Mouse (Mus musculus) layer of hippocampus, adult 2 months (tissue): Measurements from ENCODE around the gene Zfp113. TPM values are rescaled to one million over a fixed set of nuclear protein-coding genes. Genes with fewer than 3 reads are reported as not detected.
"Not testable (repeated sequence)": the region's sequence is repeated elsewhere in the genome, so short reads cannot be mapped to it uniquely, and the experiment has no call there.

Source experiments
- DNase-seq, 2 experiments: peaks; one replicate each; pipeline ENCODE4 v3.0.0; 2022; ENCODE audit warnings: low spot score in 2 of 2
- H3K27ac ChIP-seq: fragments of 200-600 bp; 2 replicates; pipeline ENCODE4 v1.8.1; 2022
- H3K4me3 ChIP-seq: fragments of 200-600 bp; 2 replicates; pipeline ENCODE4 v1.8.1; 2022; ENCODE audit warnings: mild to moderate bottlenecking
- CTCF ChIP-seq: fragments of 200-600 bp; conservative IDR thresholded peaks from 2 replicates; pipeline ENCODE4 v1.8.1; 2022; ENCODE audit warnings: antibody characterized with exemption, mild to moderate bottlenecking, moderate library complexity
- microRNA-seq, 2 experiments: library from miRNA; unstranded; fragments of <30 nt; microRNA quantifications; one replicate each; pipeline ENCODE4 v1.2.0; 2021
- total RNA-seq, 2 experiments: library from RNA; stranded (reverse); gene quantifications; 2 replicates each; pipeline ENCODE4 v1.2.3; 2021

Zfp113 gene
- total RNA-seq, 2 experiments from 2014 or later: 13.4 to 14.6 TPM

DNA sequence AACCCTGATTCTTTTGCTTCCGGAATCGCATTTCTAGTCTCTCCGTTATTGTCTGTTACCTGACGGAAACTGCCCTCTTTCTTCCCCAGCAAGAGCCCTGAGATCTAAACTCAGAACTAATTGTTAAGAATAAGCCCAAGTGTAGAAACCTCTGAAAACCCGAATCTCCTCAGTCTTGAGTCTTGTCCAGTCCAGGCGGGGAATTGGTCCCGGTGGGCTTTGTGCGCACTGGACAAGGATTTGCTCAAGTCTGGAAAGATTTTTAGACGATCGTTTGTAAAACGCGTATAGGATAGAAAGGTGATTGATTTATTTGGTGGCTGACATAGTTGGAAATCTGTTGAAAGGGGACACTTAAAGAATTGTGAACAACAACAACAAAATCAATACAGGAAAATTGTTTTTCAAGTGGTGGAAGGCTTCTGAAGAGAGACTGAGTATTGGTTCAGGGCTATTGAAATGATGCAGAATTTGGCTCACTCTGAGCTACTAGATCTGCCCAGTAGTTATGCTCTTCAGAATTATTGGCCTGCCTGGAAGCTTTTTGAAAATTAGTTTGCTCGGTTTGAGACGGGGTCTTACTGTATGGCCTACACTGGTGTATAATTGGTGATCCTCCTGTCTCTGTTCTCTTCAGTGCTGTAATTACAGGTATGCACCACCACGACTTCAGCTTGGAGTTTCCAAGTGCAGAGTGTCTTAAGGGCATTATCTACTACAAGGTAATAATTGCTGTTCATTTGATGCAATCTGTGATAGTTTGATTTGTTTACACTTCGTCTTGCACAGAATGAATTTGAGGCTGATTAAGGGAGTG, 38.1 kb downstream of the Zfp113 start:
- peak overlapping the region; percentile 97 for H3K27ac ChIP-seq
- no peak for TF ChIP-seq CTCF
- peak overlapping the region; percentile 89 for H3K4me3 ChIP-seq
- DNase-seq: no peak

DNA sequence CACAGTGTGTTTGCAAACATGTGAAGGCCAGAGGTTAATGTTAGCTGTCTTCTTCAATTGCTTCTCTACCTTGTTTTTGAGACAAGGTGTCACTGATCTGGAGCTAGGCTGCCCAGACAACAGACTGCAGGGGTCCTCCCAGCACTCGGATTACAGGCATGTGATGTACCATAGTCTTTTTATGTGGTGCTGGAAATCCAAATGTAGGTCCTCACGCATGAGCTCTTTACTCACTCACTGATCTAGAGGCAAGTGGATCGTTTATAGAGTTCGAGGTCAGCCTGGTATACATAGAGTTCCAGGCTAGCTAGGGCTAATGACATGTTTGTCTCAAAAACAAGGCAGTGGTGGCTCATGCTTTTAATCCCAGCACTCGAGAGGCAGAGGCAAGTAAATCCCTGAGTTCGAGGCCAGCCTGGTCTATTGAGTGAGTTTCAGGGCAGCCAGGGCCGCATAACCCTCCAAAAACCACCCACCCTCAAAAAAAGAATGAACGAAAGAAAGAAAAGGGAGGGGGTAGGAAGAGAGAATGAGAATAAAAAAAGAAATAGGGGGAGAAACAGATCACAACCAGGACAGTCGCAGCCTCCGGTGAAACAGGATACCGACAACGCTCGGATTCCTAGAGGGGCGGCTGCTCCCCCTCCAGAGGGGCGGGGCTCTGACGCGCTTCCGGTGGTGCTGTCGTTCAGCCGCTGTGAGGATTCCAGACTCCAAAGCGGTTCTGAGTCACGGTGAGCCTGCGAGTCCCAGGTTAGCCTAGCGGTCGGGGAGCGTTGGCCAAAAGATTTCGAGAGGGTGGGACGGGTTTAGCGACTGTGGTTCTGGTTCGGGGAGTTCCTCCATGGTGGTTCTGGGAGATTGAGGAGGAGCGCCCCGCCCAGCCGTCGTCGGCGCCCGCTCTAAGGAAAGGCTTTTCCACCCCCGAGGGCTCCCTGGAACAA, 39.0 kb downstream of the Zfp113 start, which contains the start of gene Zscan21:
Gene Zscan21 (plus strand): TSS at position 649 of the 944 bp plus-strand sequence.
- peak; percentile 88 to 89 for DNase-seq
- peak within 1 kb of the TSS; percentile 97 for H3K27ac ChIP-seq
- TF ChIP-seq CTCF: peak; percentile 46
- peak within 1 kb of the TSS; percentile 89 for H3K4me3 ChIP-seq

DNA sequence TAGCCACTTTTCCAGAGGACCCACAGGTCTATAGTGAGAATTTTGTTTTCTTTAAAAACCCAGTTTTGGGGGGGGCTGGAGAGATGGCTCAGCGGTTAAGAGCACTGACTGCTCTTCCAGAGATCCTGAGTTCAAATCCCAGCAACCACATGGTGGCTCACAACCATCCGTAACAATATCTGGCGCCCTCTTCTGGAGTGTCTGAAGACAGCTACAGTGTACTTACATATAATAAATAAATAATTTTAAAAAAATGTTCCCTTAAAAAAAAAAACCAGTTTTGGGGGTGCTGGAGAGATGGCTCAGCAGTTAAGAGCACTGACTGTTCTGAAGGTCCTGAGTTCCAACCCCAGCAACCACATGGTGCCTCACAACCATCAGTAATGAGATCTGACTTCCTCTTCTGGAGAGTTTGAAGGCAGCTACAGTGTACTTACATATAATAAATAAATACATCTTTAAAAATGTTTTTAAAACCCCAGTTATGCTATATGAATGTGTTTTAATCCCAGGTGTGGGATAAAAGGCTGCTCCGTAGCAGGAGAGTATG, 45.6 kb downstream of the Zfp113 start:
- DNase-seq, H3K27ac ChIP-seq, H3K4me3 ChIP-seq: not testable (repeated sequence)
- peak; percentile 50 for TF ChIP-seq CTCF

DNA sequence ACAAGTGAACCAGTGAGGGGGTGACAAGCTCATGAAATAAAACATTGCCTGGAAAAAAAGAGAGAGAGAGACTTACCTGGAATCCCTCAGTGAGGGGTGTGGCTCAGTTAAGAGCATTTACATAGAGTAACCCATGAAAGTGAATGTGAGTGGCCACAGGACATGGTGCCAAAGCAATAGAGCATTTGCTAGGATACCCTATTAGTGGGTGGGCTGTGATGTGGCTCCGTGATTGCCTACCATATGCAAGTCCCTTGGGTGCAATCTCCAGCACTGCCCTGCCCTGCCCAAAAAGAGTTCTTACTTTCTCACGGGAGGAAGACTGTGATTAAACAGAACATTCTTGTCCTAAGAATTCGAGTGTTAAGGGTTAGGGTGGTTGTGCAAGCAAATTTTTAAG, 48.4 kb downstream of the Zfp113 start:
- DNase-seq: no peak
- Histone ChIP-seq H3K27ac (no peak overlapping the region), H3K4me3 (no peak overlapping the region)
- no peak for TF ChIP-seq CTCF

DNA sequence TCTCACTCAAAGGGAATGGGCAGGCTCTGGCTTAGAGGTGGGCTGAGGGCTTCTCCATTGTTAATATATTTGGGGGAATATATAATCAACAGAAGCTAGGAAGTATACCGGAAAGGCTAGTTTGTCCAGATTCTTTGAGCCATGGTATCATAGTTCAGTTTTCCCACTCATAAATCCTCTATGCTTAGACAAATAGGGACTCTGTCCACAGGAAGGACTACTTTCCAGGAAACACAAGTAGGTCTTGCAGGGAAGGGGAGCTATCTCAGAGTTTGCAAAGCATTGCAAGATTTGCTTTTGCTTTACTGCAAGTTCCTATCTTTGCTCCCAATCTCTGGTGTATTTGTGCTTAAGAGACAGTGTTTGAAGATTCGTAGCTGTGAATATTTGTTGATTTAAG, 50.6 kb downstream of the Zfp113 start:
- Histone ChIP-seq H3K4me3 (no peak overlapping the region), H3K27ac (no peak overlapping the region)
- DNase-seq: no peak
- TF ChIP-seq CTCF: no peak

DNA sequence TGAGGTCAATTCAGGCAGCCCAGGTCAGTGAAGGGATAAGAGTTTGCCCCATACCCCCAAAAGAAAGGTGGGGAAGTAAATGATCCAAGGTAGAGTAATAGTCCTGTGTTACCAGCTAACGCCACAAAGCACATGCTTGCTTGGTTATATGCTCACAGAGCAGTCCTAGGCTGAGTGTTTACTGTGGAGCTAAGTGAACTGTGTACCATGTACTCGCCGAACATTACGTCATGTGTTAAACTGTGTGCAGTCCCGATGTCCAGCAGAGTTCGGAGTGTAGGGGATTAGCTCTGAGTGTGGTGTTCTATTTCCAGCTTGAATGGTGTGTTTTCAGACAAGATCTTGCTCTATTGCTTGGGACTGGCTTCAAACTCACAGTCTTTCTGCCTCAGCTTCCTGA, 61.1 kb downstream of the Zfp113 start:
- DNase-seq: no peak
- no peak for TF ChIP-seq CTCF
- Histone ChIP-seq H3K4me3 (no peak overlapping the region), H3K27ac (no peak overlapping the region)

DNA sequence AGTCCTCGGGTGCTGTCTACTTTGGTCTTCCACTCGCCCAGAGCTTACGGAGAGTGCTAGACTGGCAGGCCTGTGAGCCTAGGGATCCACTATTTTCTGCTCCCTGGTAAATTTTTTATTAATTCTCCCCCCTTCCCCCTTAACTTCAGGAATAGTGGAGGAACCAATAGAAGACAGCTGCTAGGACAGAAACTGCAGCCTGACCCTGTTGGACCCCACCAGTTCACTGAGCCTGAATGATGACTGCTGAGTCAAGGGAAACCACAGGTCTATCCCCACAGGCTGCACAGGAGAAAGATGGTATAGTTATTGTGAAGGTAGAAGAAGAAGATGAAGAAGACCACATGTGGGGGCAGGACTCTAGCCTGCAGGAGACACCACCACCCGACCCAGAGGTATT, 62.8 kb downstream of the Zfp113 start:
- no peak for DNase-seq
- Histone ChIP-seq H3K27ac (no peak overlapping the region), H3K4me3 (no peak overlapping the region)
- TF ChIP-seq CTCF: no peak

DNA sequence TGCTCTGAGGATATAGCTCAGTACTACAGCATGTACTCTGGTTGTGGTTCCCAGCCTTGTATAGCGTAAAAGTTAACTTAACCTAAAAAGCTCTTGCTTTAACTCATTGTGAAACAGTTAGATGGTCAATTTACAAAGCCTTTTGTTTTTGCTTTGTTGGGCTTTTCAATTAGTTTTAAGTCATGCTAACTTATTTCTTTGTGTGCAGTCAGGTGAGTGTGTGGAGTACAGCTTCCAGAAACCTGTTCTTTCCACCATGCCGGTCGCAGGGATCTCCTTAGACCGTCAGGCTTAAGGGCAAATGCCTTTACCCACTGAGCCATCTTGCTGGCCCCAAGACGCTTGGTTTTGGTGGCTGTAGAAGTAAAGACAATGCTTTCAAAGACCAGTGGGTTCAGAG, 64.8 kb downstream of the Zfp113 start:
- no peak for TF ChIP-seq CTCF

DNA sequence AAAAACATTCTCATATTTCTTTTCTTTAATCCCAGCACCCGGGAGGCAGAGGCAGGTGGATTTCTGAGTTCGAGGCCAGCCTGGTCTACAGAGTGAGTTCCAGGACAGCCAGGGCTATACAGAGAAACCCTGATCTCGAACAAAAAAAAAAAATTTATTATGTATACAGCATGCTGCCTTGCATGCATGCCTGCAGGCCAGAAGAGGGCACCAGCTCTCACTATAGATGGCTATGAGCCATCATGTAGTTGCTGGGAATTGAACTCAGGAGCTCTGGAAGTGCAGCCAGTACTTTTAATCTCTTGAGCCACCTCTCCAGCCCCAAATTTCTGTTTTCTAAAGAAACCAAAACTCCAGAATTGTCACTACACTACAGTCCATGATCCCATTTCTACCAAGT, 65.3 kb downstream of the Zfp113 start:
- TF ChIP-seq CTCF: peak; percentile 70
- DNase-seq: no peak
- Histone ChIP-seq H3K27ac (no peak overlapping the region), H3K4me3 (no peak overlapping the region)

More for the DNA sequence above, 64.8 kb downstream of the Zfp113 start:
- H3K27ac ChIP-seq: no peak overlapping the region
- DNase-seq: no peak
- H3K4me3 ChIP-seq: no peak overlapping the region

Small RNA genes lying within 50 kb of the gene (microRNA-seq; reads per million reads assigned to microRNA genes)
- gene Mir106b: 463 to 542 reads per million in 2 experiments
- 59.8 to 60.4 reads per million in 2 experiments for gene Mir25
- 1,438 to 1,475 reads per million in 2 experiments for gene Mir93

Other genes starting within 250 kb of the Zfp113 start
- under 1 TPM; 0.22 to 0.23 TPM for gene Cyp3a13, start 234.1 kb downstream of the Zfp113 start, total RNA-seq
- 10 to 100 TPM; 23.1 to 24.3 TPM for gene Gjc3, start 192.6 kb downstream of the Zfp113 start, total RNA-seq
- not detected for gene Azgp1, start 174.2 kb downstream of the Zfp113 start, total RNA-seq
- gene Smok3a, start 134.5 kb downstream of the Zfp113 start, total RNA-seq: not detected
- not detected for gene Smok3b, start 134.3 kb downstream of the Zfp113 start, total RNA-seq
- gene Smok3c, start 102.5 kb downstream of the Zfp113 start, total RNA-seq: not detected
- 10 to 100 TPM; 39.7 to 42.3 TPM for gene Zkscan1, start 70.7 kb downstream of the Zfp113 start, total RNA-seq
- gene Zscan21, start 38.8 kb downstream of the Zfp113 start, total RNA-seq: 10 to 100 TPM; 13.7 to 16.2 TPM
- 100 to 1,000 TPM; 141 to 145 TPM for gene Cops6, start 5.3 kb upstream of the Zfp113 start, total RNA-seq
- 10 to 100 TPM; 25.6 to 26.2 TPM for gene Ap4m1, start 16.3 kb upstream of the Zfp113 start, total RNA-seq
- gene Mcm7, start 16.7 kb upstream of the Zfp113 start, total RNA-seq: 10 to 100 TPM; 18.6 to 18.8 TPM
- 10 to 100 TPM; 42.0 to 42.2 TPM for gene Taf6, start 31.7 kb upstream of the Zfp113 start, total RNA-seq
- gene Cnpy4, start 31.7 kb upstream of the Zfp113 start, total RNA-seq: 10 to 100 TPM; 13.4 to 16.5 TPM
- gene Mblac1, start 38.6 kb upstream of the Zfp113 start, total RNA-seq: 1 to 10 TPM; 8.2 to 8.4 TPM
- not detected for gene Nxpe5, start 70.2 kb upstream of the Zfp113 start, total RNA-seq
- gene Lamtor4, start 99.7 kb upstream of the Zfp113 start, total RNA-seq: 10 to 100 TPM; 60.0 to 60.9 TPM
- 10 to 100 TPM; 68.1 to 77.0 TPM for gene BC037034, start 108.3 kb upstream of the Zfp113 start, total RNA-seq
- gene Gal3st4, start 117.1 kb upstream of the Zfp113 start, total RNA-seq: 1 to 10 TPM; 3.2 to 3.7 TPM
- gene Gm43720, start 124.2 kb upstream of the Zfp113 start, total RNA-seq: under 1 TPM in 1 of 2 experiments, not detected in 1; 0.12 TPM
- gene Gpc2, start 124.3 kb upstream of the Zfp113 start, total RNA-seq: 1 to 10 TPM; 2.4 to 2.5 TPM
- under 1 TPM; 0.44 to 0.79 TPM for gene Stag3, start 124.5 kb upstream of the Zfp113 start, total RNA-seq
- gene Pvrig, start 186.2 kb upstream of the Zfp113 start, total RNA-seq: not detected